Mouse (Mus musculus) forebrain, embryonic 16.5 days (tissue): ENCODE measurements around the gene Ace. TPM values are rescaled to one million over a fixed set of nuclear protein-coding genes. Genes with fewer than 3 reads are reported as not detected.

Experiments used
- ATAC-seq: fragments of 200-750 bp; cut with Nextera tagmentation; 2 replicates; pipeline ENCODE4 v1.8.0; 2017; ENCODE audit warnings: mild to moderate bottlenecking, moderate library complexity
- H3K27ac ChIP-seq: fragments of 300-500 bp; sonication (generic); 2 replicates; pipeline ENCODE4 v1.5.1; 2014; ENCODE audit warnings: low read length, control low read depth
- H3K27me3 ChIP-seq: fragments of 300-500 bp; sonication (generic); replicated peaks from 2 replicates; pipeline ENCODE4 v1.6.1; 2014; ENCODE audit warnings: low read length; ENCODE audit not compliant: control insufficient read depth, insufficient read depth
- H3K36me3 ChIP-seq: fragments of 300-500 bp; sonication (generic); 2 replicates; pipeline ENCODE4 v1.6.1; 2014; ENCODE audit not compliant: control insufficient read depth, insufficient read depth
- H3K4me1 ChIP-seq: fragments of 300-500 bp; sonication (generic); replicated peaks from 2 replicates; pipeline ENCODE4 v1.6.1; 2014; ENCODE audit warnings: low read length; ENCODE audit not compliant: control insufficient read depth, insufficient read depth
- H3K4me2 ChIP-seq: fragments of 300-500 bp; sonication (generic); 2 replicates; pipeline ENCODE4 v1.6.1; 2014; ENCODE audit warnings: mild to moderate bottlenecking, low read length, control low read depth
- H3K4me3 ChIP-seq: fragments of 300-500 bp; sonication (generic); replicated peaks from 2 replicates; pipeline ENCODE4 v1.5.1; 2014; ENCODE audit warnings: mild to moderate bottlenecking, low read length, control low read depth
- H3K9ac ChIP-seq: fragments of 300-500 bp; sonication (generic); replicated peaks from 2 replicates; pipeline ENCODE4 v1.6.1; 2014; ENCODE audit warnings: low read depth, low read length, control low read depth
- H3K9me3 ChIP-seq: fragments of 300-500 bp; sonication (generic); 2 replicates; pipeline ENCODE4 v1.6.1; 2016; ENCODE audit warnings: low read length; ENCODE audit not compliant: control insufficient read depth
- WGBS: fragments of 180-500 bp; shearing (Covaris S2); extraction: QIAGEN DNeasy Blood & Tissue Kit; methylation state at CpG from one replicate; pipeline ENCODE4 v1.1.7; 2014; 5-methylcytosine and 5-hydroxymethylcytosine counted together
- polyA plus RNA-seq: library from polyadenylated mRNA; unstranded; fragments of >200 nt; fragmentation: Nextera tagmentation; extraction: Ambion mirVana; gene quantifications from 2 replicates; pipeline ENCODE4 v1.2.1, GENCODE M21; 2015

Gene Ace
- polyA plus RNA-seq, 1 experiment from 2014 or later, result 3.2 TPM

DNA sequence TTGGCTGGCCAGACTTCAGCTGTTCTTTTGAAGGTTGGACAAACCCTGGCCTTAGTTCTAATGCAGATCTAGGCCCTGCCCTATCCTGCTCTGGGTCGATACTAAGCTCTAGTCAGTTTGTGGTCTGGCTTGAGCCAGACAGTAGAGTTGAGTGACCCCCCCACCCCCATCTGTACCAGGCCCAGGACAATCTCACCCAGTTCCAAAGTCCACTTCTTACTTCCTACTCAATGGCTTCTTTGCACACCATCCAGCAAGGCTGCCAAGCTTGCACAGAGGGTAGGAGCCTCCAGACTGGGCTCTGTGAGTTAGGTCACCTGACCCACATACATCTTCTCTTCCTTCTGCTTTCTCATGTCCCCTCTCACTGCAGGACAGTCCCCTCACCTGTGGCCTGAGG lies 36.8 kb downstream of the Ace start:
- no peaks in the 10 kb centered on the region for H3K36me3 ChIP-seq
- no peak overlapping the region for H3K27ac ChIP-seq
- H3K4me1 ChIP-seq, result peaks cover 8% of the 10 kb centered on the region; the same call in 1 of the 2 replicates
- no peak overlapping the region for H3K4me2 ChIP-seq
- no peaks in the 10 kb centered on the region for H3K9me3 ChIP-seq
- no peak overlapping the region for H3K9ac ChIP-seq
- H3K4me3 ChIP-seq, result no peak overlapping the region
- WGBS, result 94% methylated on average over 1 of the region's 1 CpGs
- H3K27me3 ChIP-seq, result peaks cover 3% of the 10 kb centered on the region; the same call in 1 of the 2 replicates
- no peak for ATAC-seq

- Histone ChIP-seq H3K4me2 (no peak overlapping the region), H3K9ac (no peak overlapping the region), H3K27me3 (peaks cover 3% of the 10 kb centered on the region; the same call in 1 of the 2 replicates), H3K36me3 (no peaks in the 10 kb centered on the region), H3K9me3 (no peaks in the 10 kb centered on the region), H3K4me1 (peaks cover 8% of the 10 kb centered on the region; the same call in 1 of the 2 replicates), H3K4me3 (no peak overlapping the region), H3K27ac (no peak overlapping the region)
- ATAC-seq, result no peak
- 37% methylated on average over 5 of the region's 5 CpGs for WGBS
These were observed 38.2 kb downstream of the Ace start for GRCm38 (mm10) chr11:106005970-106006369.

- Histone ChIP-seq H3K9ac (no peak within 1 kb of the TSS), H3K4me3 (no peak within 1 kb of the TSS), H3K27me3 (peaks cover 3% of the 10 kb centered on the region; the same call in 1 of the 2 replicates), H3K4me2 (peak within 1 kb of the TSS; percentile 36), H3K4me1 (peaks cover 8% of the 10 kb centered on the region; the same call in 1 of the 2 replicates), H3K9me3 (no peaks in the 10 kb centered on the region), H3K36me3 (no peaks in the 10 kb centered on the region), H3K27ac (no peak within 1 kb of the TSS)
- WGBS, result 2% methylated on average over 21 of the region's 25 CpGs
- ATAC-seq, result no peak
These were observed 40.1 kb downstream of the Ace start, which contains the start of gene Kcnh6 for GRCm38 (mm10) chr11:106007821-106008220. TSS of gene Kcnh6 (plus strand) at chr11:106008124.

DNA sequence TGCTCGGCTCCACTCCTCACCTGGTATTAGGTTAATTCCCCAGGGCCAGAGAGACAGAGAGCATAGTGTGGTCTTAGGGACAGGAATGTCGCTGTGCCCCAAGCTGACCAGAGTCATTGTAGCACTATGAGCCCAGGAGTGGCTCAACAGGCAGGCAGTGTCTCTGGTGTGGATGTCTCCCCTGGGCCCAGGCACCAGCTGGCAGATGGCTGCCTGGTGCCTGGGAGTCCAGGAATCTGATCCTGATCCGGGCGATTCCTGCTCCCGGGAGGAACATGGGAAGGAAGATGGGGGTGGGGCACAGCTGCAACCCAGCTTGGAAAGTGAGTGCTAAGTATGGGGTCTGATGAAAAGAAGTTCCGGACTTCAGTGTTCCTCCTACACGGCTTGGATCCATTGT lies 45.0 kb downstream of the Ace start:
- no peak for ATAC-seq
- H3K27me3 ChIP-seq, result peaks cover 3% of the 10 kb centered on the region; the same call in 1 of the 2 replicates
- peaks cover 11% of the 10 kb centered on the region for H3K4me1 ChIP-seq
- no peaks in the 10 kb centered on the region for H3K9me3 ChIP-seq
- H3K27ac ChIP-seq, result no peak overlapping the region
- 42% methylated on average over 7 of the region's 7 CpGs for WGBS
- no peak overlapping the region for H3K4me3 ChIP-seq
- H3K36me3 ChIP-seq, result no peaks in the 10 kb centered on the region
- H3K4me2 ChIP-seq, result no peak overlapping the region
- no peak overlapping the region for H3K9ac ChIP-seq

DNA sequence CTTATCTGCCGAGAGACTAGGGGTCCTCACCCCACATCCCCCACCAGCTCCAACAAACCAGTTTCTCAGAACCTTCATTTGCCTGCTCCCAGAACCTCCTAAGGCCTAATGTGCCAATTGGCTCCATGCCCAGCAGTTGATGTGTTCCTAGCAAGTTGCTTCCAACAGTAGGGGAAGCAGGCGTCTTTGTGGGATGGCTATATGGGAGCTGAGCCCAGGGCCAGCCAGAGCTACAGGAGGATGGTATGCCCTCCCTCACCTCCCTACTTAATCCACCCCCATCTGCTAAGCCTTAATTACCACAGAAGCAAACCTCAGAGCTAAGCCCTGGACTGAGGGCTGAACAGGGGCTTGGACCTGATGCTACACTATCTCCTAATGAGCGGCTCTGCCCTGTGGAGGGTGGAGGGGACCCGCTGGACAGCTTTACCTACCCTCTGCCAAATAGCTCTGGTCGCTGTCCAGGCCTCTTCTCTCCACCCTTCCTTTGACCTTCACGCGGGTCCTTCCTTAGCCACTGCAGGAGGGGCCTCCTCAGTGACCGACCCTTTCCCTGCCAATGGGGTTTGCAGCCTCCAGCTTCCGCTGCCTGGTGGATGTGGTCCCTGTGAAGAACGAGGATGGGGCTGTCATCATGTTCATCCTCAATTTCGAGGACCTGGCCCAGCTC lies 45.9 kb downstream of the Ace start:
- no peak overlapping the region for H3K9ac ChIP-seq
- ATAC-seq, result peak; percentile 36; the same call in 1 of the 2 replicates
- H3K27me3 ChIP-seq, result peaks cover 3% of the 10 kb centered on the region; the same call in 1 of the 2 replicates
- WGBS, result 54% methylated on average over 11 of the region's 11 CpGs
- H3K36me3 ChIP-seq, result no peaks in the 10 kb centered on the region
- H3K4me2 ChIP-seq, result no peak overlapping the region
- H3K4me1 ChIP-seq, result peaks cover 6% of the 10 kb centered on the region
- H3K9me3 ChIP-seq, result no peaks in the 10 kb centered on the region
- H3K27ac ChIP-seq, result no peak overlapping the region
- H3K4me3 ChIP-seq, result no peak overlapping the region

GRCm38 (mm10) chr11:106016440-106016839 lies 48.7 kb downstream of the Ace start:
- peaks cover 16% of the 10 kb centered on the region for H3K4me1 ChIP-seq
- 82% methylated on average over 5 of the region's 5 CpGs for WGBS
- no peak for ATAC-seq
- H3K27me3 ChIP-seq, result peaks cover 9% of the 10 kb centered on the region
- H3K9me3 ChIP-seq, result no peaks in the 10 kb centered on the region
- H3K4me2 ChIP-seq, result no peak overlapping the region
- no peak overlapping the region for H3K4me3 ChIP-seq
- no peak overlapping the region for H3K27ac ChIP-seq
- H3K9ac ChIP-seq, result no peak overlapping the region
- no peaks in the 10 kb centered on the region for H3K36me3 ChIP-seq

GRCm38 (mm10) chr11:106020051-106020763 lies 52.5 kb downstream of the Ace start:
- Histone ChIP-seq H3K4me3 (peak overlapping the region; percentile 54), H3K36me3 (no peaks in the 10 kb centered on the region), H3K4me1 (peaks cover 10% of the 10 kb centered on the region), H3K4me2 (peak overlapping the region; percentile 85), H3K9me3 (no peaks in the 10 kb centered on the region), H3K27ac (0 out of 2 replicates have a peak overlapping the region, but pooled peaks have one; percentile 14), H3K9ac (peak overlapping the region; percentile 63), H3K27me3 (peaks cover 9% of the 10 kb centered on the region)
- ATAC-seq, result peak; percentile 72
- WGBS, result under 1% methylated on average over 49 of the region's 50 CpGs

GRCm38 (mm10) chr11:106025774-106026173 lies 58.0 kb downstream of the Ace start:
- Histone ChIP-seq H3K27me3 (peaks cover 5% of the 10 kb centered on the region), H3K36me3 (no peaks in the 10 kb centered on the region), H3K4me1 (no peaks in the 10 kb centered on the region), H3K27ac (no peak overlapping the region), H3K9me3 (no peaks in the 10 kb centered on the region), H3K4me3 (no peak overlapping the region), H3K4me2 (no peak overlapping the region), H3K9ac (no peak overlapping the region)
- 82% methylated on average over 3 of the region's 3 CpGs for WGBS
- no peak for ATAC-seq

DNA sequence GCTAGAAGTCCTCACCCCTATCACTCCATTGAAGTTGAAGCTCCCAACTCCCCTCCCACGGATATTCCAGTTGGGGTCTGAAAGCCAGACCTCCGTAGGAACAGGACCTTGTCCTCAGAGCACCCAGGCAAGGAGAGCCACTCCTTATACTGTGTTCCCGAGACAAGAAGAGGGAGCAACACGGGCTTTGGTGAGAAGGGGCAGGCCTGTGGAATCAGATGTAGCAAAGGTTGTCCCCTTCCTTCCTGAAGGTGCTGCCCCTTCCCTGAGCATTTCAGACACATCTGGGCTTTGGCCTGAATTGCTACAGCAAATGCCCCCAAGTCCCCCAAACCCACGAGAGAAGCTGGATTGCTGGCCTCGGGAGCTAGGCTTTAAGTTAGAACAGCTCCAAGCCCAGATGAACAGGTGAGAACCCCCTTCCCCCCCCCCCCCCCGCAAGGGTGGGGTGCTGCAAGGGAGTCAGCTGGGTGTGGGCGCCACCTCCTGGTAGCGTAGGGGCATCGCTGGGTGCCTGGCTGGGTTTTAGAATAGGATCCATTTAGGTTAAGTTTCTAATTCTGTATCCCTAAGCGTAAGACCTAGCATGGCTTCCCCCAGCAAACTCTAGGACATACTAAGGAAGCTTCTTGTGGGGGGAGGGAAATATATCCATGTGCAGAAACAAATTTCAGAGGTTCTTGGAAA lies 58.9 kb downstream of the Ace start:
- Histone ChIP-seq H3K27me3 (no peaks in the 10 kb centered on the region), H3K9me3 (no peaks in the 10 kb centered on the region), H3K4me3 (no peak overlapping the region), H3K4me2 (no peak overlapping the region), H3K4me1 (no peaks in the 10 kb centered on the region), H3K36me3 (no peaks in the 10 kb centered on the region), H3K9ac (no peak overlapping the region), H3K27ac (no peak overlapping the region)
- ATAC-seq, result 0 out of 2 replicates have a peak, but pooled peaks have one; percentile 28
- 41% methylated on average over 10 of the region's 11 CpGs for WGBS
